Comparison of ENCODE assay signal across 10 mouse cellular contexts in the genomic region with DNA sequence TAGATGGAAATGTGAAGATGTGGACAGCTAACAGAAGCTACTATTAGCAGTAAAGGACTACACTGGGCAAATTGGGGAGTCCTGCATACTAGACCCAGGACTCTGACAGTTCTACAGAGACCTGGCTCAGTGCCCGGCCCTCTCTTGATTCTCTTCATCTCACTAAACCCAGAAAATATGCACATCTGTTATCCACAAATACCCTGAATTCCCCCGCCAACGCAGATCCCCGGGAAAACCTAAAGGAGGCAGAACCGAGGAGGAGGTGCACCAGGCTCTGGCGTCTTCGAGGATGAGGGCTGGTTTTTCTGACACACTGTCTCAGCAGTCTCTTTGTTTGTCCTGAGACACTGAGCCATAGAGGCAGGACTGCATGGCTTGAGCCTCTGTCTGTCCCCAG. TPM values are rescaled to one million over a fixed set of nuclear protein-coding genes. Genes with fewer than 3 reads are reported as not detected.
DNase-seq lines count a peak whose midpoint lies in the region; ATAC-seq and TF ChIP-seq lines count a peak whose summit lies in the region.
"Had no signal": no experiment of that assay in that cellular context is flagged by ENCODE, and none has a peak within 500 bp of the region (broad histone marks: within the 10 kb centered on the region; RNA-seq: fewer than 3 reads in every experiment).

No protein-coding gene starts in this region.

- H3K27ac ChIP-seq in lung, postnatal 0 days (ENCODE audit: low read length), result no peak overlapping the region
- H3K27ac ChIP-seq in kidney, embryonic 15.5 days, result no peak overlapping the region
- H3K27ac ChIP-seq: limb, embryonic 12.5 days had no signal

- no peak overlapping the region for H3K9ac ChIP-seq in lung, postnatal 0 days (replicated peaks; ENCODE audit: low read depth)
- no peak overlapping the region for H3K9ac ChIP-seq in kidney, embryonic 15.5 days
- H3K9ac ChIP-seq: limb, embryonic 12.5 days had no signal

- no peak for ATAC-seq in lung, postnatal 0 days
- no peak for ATAC-seq in kidney, embryonic 15.5 days (replicated peaks; ENCODE audit: low FRiP score)

- DNase-seq in cerebellum, postnatal 10 days, result peak; percentile 39 to 46
- DNase-seq in cerebellum, adult 8-10 months, result no peak
- DNase-seq in lung, postnatal 14 days, result peak; percentile 4
- no peak for DNase-seq in lung, postnatal 0 days (ENCODE audit: low spot score)
- DNase-seq in layer of hippocampus, postnatal 36 days, result peak; percentile 65
- DNase-seq in right cerebral cortex, postnatal 14 days, result peak; percentile 85
- no peak for DNase-seq in spleen, adult 12 weeks (ENCODE audit: low spot score)

- no peak overlapping the region for H3K4me3 ChIP-seq in lung, postnatal 0 days (ENCODE audit: low read depth, low read length)
- H3K4me3 ChIP-seq in kidney, embryonic 15.5 days (replicated peaks), result no peak overlapping the region
- H3K4me3 ChIP-seq: limb, embryonic 12.5 days; megakaryocyte, embryonic 14.5 days had no signal

- no peaks in the 10 kb centered on the region for H3K9me3 ChIP-seq in lung, postnatal 0 days (ENCODE audit: low read length)
- no peaks in the 10 kb centered on the region for H3K9me3 ChIP-seq in kidney, embryonic 15.5 days (replicated peaks)
- H3K9me3 ChIP-seq: limb, embryonic 12.5 days; megakaryocyte, embryonic 14.5 days had no signal

- no peaks in the 10 kb centered on the region for H3K4me1 ChIP-seq in lung, postnatal 0 days (ENCODE audit: insufficient read depth, low read depth, low read length)
- no peaks in the 10 kb centered on the region for H3K4me1 ChIP-seq in kidney, embryonic 15.5 days
- H3K4me1 ChIP-seq: limb, embryonic 12.5 days; megakaryocyte, embryonic 14.5 days had no signal

- 50% methylated on average over 7 of the region's 7 CpGs for WGBS in lung, postnatal 0 days
- WGBS in kidney, embryonic 15.5 days, result 68% methylated on average over 7 of the region's 7 CpGs

- no peak for TF ChIP-seq EP300 in lung, postnatal 0 days (IDR thresholded peaks at IDR 0.05)

- H3K4me2 ChIP-seq in lung, postnatal 0 days (replicated peaks; ENCODE audit: low read depth, low read length), result no peak overlapping the region
- no peak overlapping the region for H3K4me2 ChIP-seq in kidney, embryonic 15.5 days
- H3K4me2 ChIP-seq: limb, embryonic 12.5 days had no signal

- H3K36me3 ChIP-seq in lung, postnatal 0 days (ENCODE audit: insufficient read depth, low read length), result no peaks in the 10 kb centered on the region
- no peaks in the 10 kb centered on the region for H3K36me3 ChIP-seq in kidney, embryonic 15.5 days
- H3K36me3 ChIP-seq: limb, embryonic 12.5 days had no signal

- TF ChIP-seq CTCF in lung, postnatal 0 days (IDR thresholded peaks at IDR 0.05), result no peak

- no peaks in the 10 kb centered on the region for H3K27me3 ChIP-seq in lung, postnatal 0 days (replicated peaks; ENCODE audit: insufficient read depth, low read length)
- H3K27me3 ChIP-seq in kidney, embryonic 15.5 days, result no peaks in the 10 kb centered on the region
- H3K27me3 ChIP-seq: limb, embryonic 12.5 days; megakaryocyte, embryonic 14.5 days had no signal

RNA-seq across cellular contexts. Expression of a gene that starts 27.6 kb away (rescaled TPM):
- polyA plus RNA-seq in lung, postnatal 0 days (2015; fragmentation: Nextera tagmentation; extraction: Ambion mirVana), result 1.2 TPM in 2 replicates
- 100 to 1,000 TPM; 709 to 721 TPM for total RNA-seq in layer of hippocampus, postnatal 36 days (2021)
- polyA plus RNA-seq in kidney, embryonic 15.5 days (2015; fragmentation: Nextera tagmentation; extraction: Ambion mirVana), result 0.76 and 2.0 TPM in 2 replicates

Comparison
In these comparisons a context has a peak if more than half of its experiments do, and no peak if none do; other contexts are left out.
1. DNase-seq: peak in cerebellum, postnatal 10 days (2 of 2), lung, postnatal 14 days (single experiment), layer of hippocampus, postnatal 36 days (2 of 2) and right cerebral cortex, postnatal 14 days (single experiment); none in cerebellum, adult 8-10 months (single experiment), lung, postnatal 0 days (single experiment) and spleen, adult 12 weeks (single experiment).